Mouse (Mus musculus) layer of hippocampus, adult 18-20 months (tissue): Measurements from ENCODE around the gene Ccnyl1. TPM values are rescaled to one million over a fixed set of nuclear protein-coding genes. Genes with fewer than 3 reads are reported as not detected.
"Not testable (repeated sequence)": the region's sequence is repeated elsewhere in the genome, so short reads cannot be mapped to it uniquely, and the experiment has no call there.

Experiments used
- DNase-seq, 2 experiments: peaks; one replicate each; pipeline ENCODE4 v3.0.0; 2022; ENCODE audit warnings: low spot score in 2 of 2
- long read RNA-seq: library from polyadenylated mRNA; stranded (forward); transcript quantifications from one replicate; pipeline ENCODE4 v2.0.0, GENCODE M21; 2021
- total RNA-seq, 2 experiments: library from RNA; stranded (reverse); gene quantifications; 2 replicates each; pipeline ENCODE4 v1.2.3; 2021

Ccnyl1 gene
- 10 to 100 TPM; 12.9 to 13.2 TPM for total RNA-seq
- long read RNA-seq, transcript Ccnyl1-201 (10 exons, 2,923 nt): major isoform, 7 of 12 reads
- long read RNA-seq, partial matches to known transcripts: 1 of 12 reads
- long read RNA-seq, other reads (novel, unspliced or antisense): 4 of 12 reads

GRCm38 (mm10) chr1:64690213-64691013, at the start of gene Ccnyl1:
Gene Ccnyl1 (plus strand): TSS chr1:64690455.
- peak; percentile 99 for DNase-seq

GRCm38 (mm10) chr1:64641069-64641468, 49.2 kb upstream of the Ccnyl1 start:
- DNase-seq: peak in 1 of 2 experiments; percentile 29

- DNase-seq: not testable (repeated sequence)
Observed at GRCm38 (mm10) chr1:64642541-64642940, 47.7 kb upstream of the Ccnyl1 start.

DNA sequence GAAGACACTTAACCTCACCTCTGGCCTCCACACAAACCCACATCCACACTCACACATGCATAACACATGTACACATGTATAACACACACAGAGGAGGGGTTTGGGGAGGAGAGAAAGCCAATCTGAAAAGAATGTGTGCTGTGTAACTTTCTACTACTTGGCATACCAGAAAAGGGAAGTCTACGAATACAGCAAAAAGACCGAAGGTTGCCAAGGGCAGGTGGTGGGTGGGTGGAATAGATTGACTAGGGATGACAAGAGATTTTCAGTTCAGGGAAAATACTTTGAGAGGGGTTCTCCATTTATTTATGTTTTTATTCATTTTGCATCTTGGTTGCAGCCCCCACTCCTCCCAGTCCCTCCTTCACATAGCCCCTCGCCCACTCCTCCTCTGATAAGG, 45.7 kb upstream of the Ccnyl1 start:
- DNase-seq: peak in 1 of 2 experiments; percentile 66

- no peak for DNase-seq
Observed at GRCm38 (mm10) chr1:64649362-64650124, 40.7 kb upstream of the Ccnyl1 start.

GRCm38 (mm10) chr1:64653701-64654100, 36.6 kb upstream of the Ccnyl1 start:
- no peak for DNase-seq

- no peak for DNase-seq
Observed at GRCm38 (mm10) chr1:64655415-64655814, 34.8 kb upstream of the Ccnyl1 start.

GRCm38 (mm10) chr1:64656423-64657129, 33.7 kb upstream of the Ccnyl1 start:
- DNase-seq: no peak

DNA sequence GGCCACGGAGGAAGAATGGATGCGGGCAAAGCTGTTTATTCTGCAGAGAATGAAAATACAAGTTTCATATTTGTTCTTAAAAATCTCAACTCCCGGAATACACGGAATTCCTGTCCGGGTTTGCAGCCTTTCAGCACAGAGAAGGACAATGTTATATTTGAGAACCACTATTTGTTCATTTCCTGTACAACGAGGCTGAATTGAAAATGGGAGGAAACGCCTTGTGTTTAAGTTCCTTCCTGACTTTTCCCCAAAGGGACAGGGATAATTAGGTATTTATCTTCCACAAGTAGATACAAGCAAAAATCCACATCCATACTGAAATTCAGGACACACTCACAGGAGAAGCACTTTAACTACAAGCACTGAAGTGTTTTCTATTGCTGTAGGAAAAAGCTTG, 31.4 kb upstream of the Ccnyl1 start:
- DNase-seq: no peak

GRCm38 (mm10) chr1:64667111-64667633, 23.1 kb upstream of the Ccnyl1 start:
- no peak for DNase-seq

DNA sequence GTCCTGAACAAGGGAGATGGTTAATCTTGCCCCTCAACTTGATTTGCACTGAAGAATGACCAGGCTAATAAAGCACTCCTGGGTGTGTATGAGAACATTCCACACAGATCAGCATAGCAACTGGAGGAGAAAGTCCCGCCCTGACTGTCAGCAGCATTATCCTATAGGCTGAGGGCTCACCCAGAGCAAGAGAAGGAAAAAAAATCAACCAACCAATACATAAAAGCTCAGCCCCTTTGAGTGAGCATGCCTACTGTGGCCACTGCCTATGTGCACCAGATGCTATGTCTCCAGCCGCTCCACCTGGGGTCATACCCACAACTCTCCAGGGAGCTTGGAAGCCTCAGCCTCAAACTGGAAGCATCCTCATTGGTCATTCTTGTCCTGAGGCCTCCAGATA, 20.8 kb upstream of the Ccnyl1 start:
- no peak for DNase-seq

GRCm38 (mm10) chr1:64673931-64674330, 16.3 kb upstream of the Ccnyl1 start:
- DNase-seq: no peak

- no peak for DNase-seq
Observed at GRCm38 (mm10) chr1:64676060-64676839, 14.0 kb upstream of the Ccnyl1 start.

- no peak for DNase-seq
Observed at GRCm38 (mm10) chr1:64681499-64681898, 8.8 kb upstream of the Ccnyl1 start.

DNA sequence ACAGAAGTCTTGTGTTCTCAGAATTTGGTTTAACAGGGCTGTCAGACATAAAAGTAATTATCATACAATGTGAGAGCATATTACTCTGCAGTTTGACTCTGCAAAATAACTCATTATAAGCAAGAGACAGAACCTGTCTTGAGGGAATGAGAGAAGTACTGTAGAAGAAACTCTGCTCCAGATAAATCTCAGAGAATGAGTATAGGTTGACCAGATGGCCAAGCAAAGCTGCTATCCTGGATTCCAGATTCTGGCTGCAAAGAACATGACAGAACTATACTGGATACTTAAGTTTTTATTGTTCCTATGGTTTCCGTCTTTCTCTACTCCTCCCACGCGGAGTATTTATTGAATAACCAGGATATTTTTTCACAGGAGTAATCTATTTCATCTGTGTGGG, 7.2 kb upstream of the Ccnyl1 start:
- no peak for DNase-seq

GRCm38 (mm10) chr1:64684440-64684839, 5.8 kb upstream of the Ccnyl1 start:
- DNase-seq: no peak

DNA sequence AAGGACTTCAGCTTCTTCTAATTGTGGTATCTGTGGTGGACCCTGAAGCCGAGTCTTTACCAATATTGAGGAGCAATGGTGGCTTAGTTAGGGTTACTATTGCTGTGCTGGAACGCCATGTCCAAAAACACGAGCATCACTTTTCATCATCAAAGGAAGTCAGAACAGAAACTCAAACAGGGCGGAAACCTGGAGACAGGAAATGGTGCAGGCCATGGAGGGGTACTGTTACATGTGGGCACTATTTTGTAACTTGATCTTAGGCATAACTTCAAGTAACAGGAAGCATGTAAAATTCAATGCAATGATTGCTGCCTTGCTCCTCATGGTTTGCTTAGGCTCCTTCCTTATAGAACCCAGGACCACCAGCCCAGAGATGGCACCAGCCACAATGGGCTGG, 2.2 kb upstream of the Ccnyl1 start:
- no peak for DNase-seq

DNA sequence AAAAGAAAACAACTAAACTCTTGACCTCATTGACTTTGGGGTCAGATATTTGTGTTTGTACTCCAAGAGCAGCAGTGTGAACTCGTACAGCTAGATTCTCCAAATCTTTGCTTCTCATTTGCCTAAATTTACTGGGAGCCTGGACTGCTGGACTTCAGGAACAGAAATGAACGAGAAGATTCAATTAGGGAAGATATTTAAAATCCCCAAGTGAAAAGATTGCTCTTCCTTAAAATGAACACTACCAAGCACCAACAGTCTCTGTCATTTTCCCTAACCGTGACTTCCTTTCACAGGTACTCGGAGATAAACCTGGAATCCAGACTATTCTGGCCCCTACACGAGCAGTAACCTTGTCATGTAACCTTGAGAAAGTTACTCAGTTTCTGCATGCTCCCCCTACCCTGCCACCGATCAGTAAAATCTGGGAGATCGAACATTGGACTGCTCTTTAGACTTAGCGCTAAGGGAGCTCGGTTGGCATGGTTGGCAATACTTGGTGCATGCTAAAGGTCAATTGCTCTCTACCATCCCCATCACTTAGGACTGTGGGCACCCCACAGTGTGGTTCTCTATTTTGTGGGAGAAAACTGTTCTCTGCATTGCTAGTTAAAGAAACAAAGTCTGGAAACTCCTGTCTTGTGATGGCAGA, 568 bp upstream of the Ccnyl1 start:
- no peak for DNase-seq

DNA sequence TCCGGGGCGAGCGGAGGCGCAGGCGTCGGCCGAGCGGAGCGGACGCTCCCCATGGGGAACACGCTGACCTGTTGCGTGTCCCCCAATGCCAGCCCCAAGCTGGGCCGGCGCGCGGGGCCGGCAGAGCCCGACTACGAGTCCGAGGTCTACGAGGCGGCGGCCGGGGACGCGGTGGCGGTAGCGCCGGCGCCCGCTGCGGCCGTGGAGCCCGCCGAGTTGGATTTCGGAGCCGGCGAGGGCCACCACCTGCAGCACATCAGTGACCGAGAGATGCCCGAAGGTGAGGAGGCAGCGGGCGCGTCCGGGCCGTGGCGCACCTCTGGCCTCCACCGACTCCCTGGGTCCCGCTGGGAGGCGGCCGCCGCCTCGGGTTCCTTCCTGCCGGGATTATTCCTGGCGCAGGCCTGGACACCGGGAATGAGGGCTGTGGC, 881 bp downstream of the Ccnyl1 start:
- DNase-seq: no peak

DNA sequence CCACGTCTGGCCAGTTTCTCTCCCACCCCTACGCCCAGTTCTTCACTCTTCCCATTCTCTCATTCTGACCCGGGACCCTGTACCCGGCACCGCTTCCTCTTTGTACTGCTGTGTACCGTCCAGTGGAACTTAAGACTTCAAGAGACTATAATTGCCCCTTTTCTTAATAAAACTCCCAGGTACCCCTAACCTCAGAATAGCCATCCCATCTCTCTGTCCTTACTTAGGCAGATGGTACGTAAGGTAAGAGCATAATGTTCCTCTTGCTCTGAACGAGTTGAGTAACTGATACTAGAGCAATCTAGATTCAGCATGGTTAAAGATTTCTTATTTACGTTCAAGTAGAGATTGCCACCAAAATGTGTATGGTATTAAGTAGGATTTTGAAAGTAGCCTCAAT, 1.3 kb downstream of the Ccnyl1 start:
- DNase-seq: no peak
